Mouse (Mus musculus): ENCODE measurements at regions not wholly inside any gene's neighbourhood (a gene's known extent, or its start where the extent isn't known, plus 50 kb on each side); places are given as distances from the start of the nearest gene placed in this dataset.

- DNase-seq: no peak
Measured at GRCm38 (mm10) chr16:57823329-57823728, 68.8 kb upstream of the Col8a1 start.

GRCm38 (mm10) chr16:57845416-57845815 lies 90.9 kb upstream of the Col8a1 start:
- DNase-seq: peak; percentile 9

GRCm38 (mm10) chr16:57846386-57846785 lies 91.8 kb upstream of the Col8a1 start:
- no peak for DNase-seq

GRCm38 (mm10) chr16:57851854-57852253 lies 97.3 kb upstream of the Col8a1 start:
- no peak for DNase-seq

- DNase-seq: no peak
Measured at GRCm38 (mm10) chr16:57852838-57853460, 98.4 kb upstream of the Col8a1 start.

GRCm38 (mm10) chr16:57853751-57854150 lies 99.2 kb upstream of the Col8a1 start:
- no peak for DNase-seq

GRCm38 (mm10) chr16:57857071-57857470 lies 102.5 kb upstream of the Col8a1 start:
- no peak for DNase-seq

GRCm38 (mm10) chr16:57858151-57858764 lies 103.7 kb upstream of the Col8a1 start:
- DNase-seq: no peak

GRCm38 (mm10) chr16:57858765-57859201 lies 104.2 kb upstream of the Col8a1 start:
- no peak for DNase-seq

GRCm38 (mm10) chr16:57863206-57863860 lies 108.8 kb upstream of the Col8a1 start:
- no peak for DNase-seq

GRCm38 (mm10) chr16:57876857-57877256 lies 122.3 kb upstream of the Col8a1 start:
- no peak for DNase-seq

- no peak for DNase-seq
Measured at GRCm38 (mm10) chr16:57881575-57882094, 127.1 kb upstream of the Col8a1 start.

GRCm38 (mm10) chr16:57888138-57888537 lies 133.6 kb upstream of the Col8a1 start:
- DNase-seq: no peak

- no peak for DNase-seq
Measured at GRCm38 (mm10) chr16:57888553-57888952, 134.0 kb upstream of the Col8a1 start.

GRCm38 (mm10) chr16:57890135-57890534 lies 135.6 kb upstream of the Col8a1 start:
- DNase-seq: no peak

- DNase-seq: no peak
Measured at GRCm38 (mm10) chr16:57893111-57893510, 138.6 kb upstream of the Col8a1 start.

GRCm38 (mm10) chr16:57893698-57894352 lies 139.3 kb upstream of the Col8a1 start:
- DNase-seq: no peak

- DNase-seq: no peak
Measured at GRCm38 (mm10) chr16:57901006-57901405, 146.5 kb upstream of the Col8a1 start.

GRCm38 (mm10) chr16:57902498-57902897 lies 148.0 kb upstream of the Col8a1 start:
- DNase-seq: no peak

- DNase-seq: no peak
Measured at GRCm38 (mm10) chr16:57912001-57912400, 157.5 kb upstream of the Col8a1 start.

GRCm38 (mm10) chr16:57914506-57914905 lies 160.0 kb upstream of the Col8a1 start:
- no peak for DNase-seq

GRCm38 (mm10) chr16:57915451-57915850 lies 160.9 kb upstream of the Col8a1 start:
- DNase-seq: no peak

GRCm38 (mm10) chr16:57923447-57924129 lies 169.1 kb upstream of the Col8a1 start:
- DNase-seq: no peak
